Mouse (Mus musculus) intestine, postnatal 0 days (tissue): ENCODE data around the gene Zbtb22. TPM values are rescaled to one million over a fixed set of nuclear protein-coding genes. Genes with fewer than 3 reads are reported as not detected.

Source experiments
- ATAC-seq: fragments of 200-750 bp; cut with Nextera tagmentation; 2 replicates; pipeline ENCODE4 v1.8.0; 2017; ENCODE audit warnings: mild to moderate bottlenecking, moderate TSS enrichment, moderate library complexity
- H3K27ac ChIP-seq: fragments of 300-500 bp; sonication (generic); 2 replicates; pipeline ENCODE4 v1.5.1; 2014; ENCODE audit warnings: mild to moderate bottlenecking, low read depth, low read length, moderate library complexity
- H3K27me3 ChIP-seq: fragments of 300-500 bp; sonication (generic); replicated peaks from 2 replicates; pipeline ENCODE4 v1.6.1; 2014; ENCODE audit warnings: low read length, mixed read lengths; ENCODE audit not compliant: control insufficient read depth, insufficient read depth
- H3K36me3 ChIP-seq: fragments of 300-500 bp; sonication (generic); 2 replicates; pipeline ENCODE4 v1.6.1; 2014; ENCODE audit warnings: mild to moderate bottlenecking, moderate library complexity; ENCODE audit not compliant: control insufficient read depth, insufficient read depth
- H3K4me1 ChIP-seq: fragments of 300-500 bp; sonication (generic); replicated peaks from 2 replicates; pipeline ENCODE4 v1.6.1; 2014; ENCODE audit warnings: antibody characterized with exemption, low read length, mixed read lengths; ENCODE audit not compliant: control insufficient read depth, insufficient read depth
- H3K4me2 ChIP-seq: fragments of 300-500 bp; sonication (generic); replicated peaks from 2 replicates; pipeline ENCODE4 v1.6.1; 2014; ENCODE audit warnings: low read depth, mild to moderate bottlenecking, moderate library complexity
- H3K4me3 ChIP-seq: fragments of 300-500 bp; sonication (generic); 2 replicates; pipeline ENCODE4 v1.5.1; 2014; ENCODE audit warnings: low read depth, low read length
- H3K9ac ChIP-seq: fragments of 300-500 bp; sonication (generic); 2 replicates; pipeline ENCODE4 v1.6.1; 2014; ENCODE audit warnings: mild to moderate bottlenecking, low read depth, low read length
- H3K9me3 ChIP-seq: fragments of 300-500 bp; sonication (generic); 2 replicates; pipeline ENCODE4 v1.6.1; 2016; ENCODE audit warnings: mixed run types; ENCODE audit not compliant: control insufficient read depth
- CTCF ChIP-seq: sonication (generic); IDR thresholded peaks from 2 replicates; pipeline ENCODE4 v1.5.1; 2016; ENCODE audit warnings: low read depth, mild to moderate bottlenecking, control low read depth, antibody characterized with exemption, moderate library complexity
- WGBS: fragments of 180-500 bp; shearing (Covaris S2); extraction: QIAGEN DNeasy Blood & Tissue Kit; methylation state at CpG from one replicate; pipeline ENCODE4 v1.1.7; 2014; 5-methylcytosine and 5-hydroxymethylcytosine counted together
- polyA plus RNA-seq: library from polyadenylated mRNA; unstranded; fragments of >200 nt; fragmentation: Nextera tagmentation; extraction: Ambion mirVana; gene quantifications from 2 replicates; pipeline ENCODE4 v1.2.1, GENCODE M21; 2015

Gene Zbtb22
- polyA plus RNA-seq, 1 experiment from 2014 or later: 11.1 TPM

GRCm38 (mm10) chr17:33952879-33953278 lies 37.2 kb downstream of the Zbtb22 start:
- TF ChIP-seq CTCF: no peak
- no peak for ATAC-seq
- Histone ChIP-seq H3K4me1 (peaks cover 10% of the 10 kb centered on the region; the same call in 1 of the 2 replicates), H3K27ac (no peak overlapping the region; the same call in 1 of the 2 replicates), H3K4me3 (no peak overlapping the region), H3K27me3 (no peaks in the 10 kb centered on the region), H3K9me3 (no peaks in the 10 kb centered on the region), H3K4me2 (0 out of 2 replicates have a peak overlapping the region, but pooled peaks have one; percentile 79), H3K9ac (no peak overlapping the region), H3K36me3 (peaks cover 14% of the 10 kb centered on the region)
- 75% methylated on average over 4 of the region's 4 CpGs for WGBS

DNA sequence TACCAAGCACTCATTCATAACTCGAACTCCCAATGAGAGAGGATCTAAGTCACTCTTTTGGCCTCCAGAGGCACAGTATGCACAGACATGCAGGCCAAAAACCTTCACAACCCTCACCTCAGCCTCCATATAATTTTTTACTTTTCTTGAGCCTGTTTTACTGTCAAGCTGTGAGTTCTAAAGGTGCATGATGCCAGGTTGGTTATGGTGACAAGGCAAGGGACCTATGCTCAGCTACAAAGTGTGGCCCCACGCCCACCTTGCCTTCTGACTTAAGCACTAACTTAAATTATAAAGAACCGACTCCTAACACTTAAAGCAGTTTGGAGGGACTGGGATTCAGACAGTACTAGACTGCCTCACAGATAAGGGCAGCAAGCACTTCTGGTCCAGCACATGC lies 37.6 kb downstream of the Zbtb22 start:
- ATAC-seq: no peak
- H3K9me3 ChIP-seq: no peaks in the 10 kb centered on the region
- H3K27ac ChIP-seq: no peak overlapping the region
- H3K4me3 ChIP-seq: no peak overlapping the region
- peaks cover 10% of the 10 kb centered on the region; the same call in 1 of the 2 replicates for H3K4me1 ChIP-seq
- 65% methylated on average over 3 of the region's 3 CpGs for WGBS
- peak overlapping the region; percentile 79 for H3K4me2 ChIP-seq
- no peak for TF ChIP-seq CTCF
- H3K36me3 ChIP-seq: peaks cover 13% of the 10 kb centered on the region
- no peak overlapping the region for H3K9ac ChIP-seq
- no peaks in the 10 kb centered on the region for H3K27me3 ChIP-seq

DNA sequence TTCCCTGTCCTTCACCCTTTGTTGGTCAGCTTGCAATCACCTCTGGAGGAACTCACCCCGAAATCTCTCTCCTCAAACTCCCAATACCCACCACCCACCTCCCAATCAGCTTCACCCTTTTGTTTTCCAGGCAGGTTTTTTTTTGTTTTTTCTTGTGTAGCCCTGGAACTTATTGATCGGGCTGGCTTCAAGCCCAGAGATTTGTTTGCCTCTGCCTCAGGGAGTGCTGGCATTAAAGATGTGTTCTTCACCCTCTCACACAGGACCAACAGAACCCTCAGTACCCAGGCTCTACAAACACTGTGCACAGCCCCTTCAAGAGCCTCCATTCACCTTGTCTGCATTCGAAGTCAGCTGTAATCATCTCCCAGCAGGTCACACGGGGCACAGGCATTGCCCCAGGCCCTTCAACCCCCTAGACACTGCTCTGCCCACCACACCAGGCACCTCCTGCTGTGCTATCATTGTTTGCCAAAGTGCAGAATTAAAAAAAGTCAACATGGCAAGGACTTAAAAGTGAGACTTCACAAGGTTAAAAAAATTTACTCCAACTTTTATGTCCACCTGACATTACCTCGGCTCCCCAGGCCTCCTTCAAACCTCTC lies 38.4 kb downstream of the Zbtb22 start:
- WGBS: 26% methylated on average over 5 of the region's 5 CpGs
- H3K27me3 ChIP-seq: no peaks in the 10 kb centered on the region
- ATAC-seq: no peak
- TF ChIP-seq CTCF: no peak
- H3K9ac ChIP-seq: peak overlapping the region; percentile 70
- H3K27ac ChIP-seq: no peak overlapping the region
- H3K4me1 ChIP-seq: peaks cover 10% of the 10 kb centered on the region; the same call in 1 of the 2 replicates
- peak overlapping the region; percentile 70 for H3K4me3 ChIP-seq
- H3K4me2 ChIP-seq: peak overlapping the region; percentile 79
- peaks cover 16% of the 10 kb centered on the region for H3K36me3 ChIP-seq
- no peaks in the 10 kb centered on the region for H3K9me3 ChIP-seq

- peak overlapping the region; percentile 70 for H3K4me3 ChIP-seq
- TF ChIP-seq CTCF: no peak
- peak overlapping the region; percentile 79 for H3K4me2 ChIP-seq
- ATAC-seq: peak; percentile 6
- peak overlapping the region; percentile 70 for H3K9ac ChIP-seq
- H3K4me1 ChIP-seq: peaks cover 10% of the 10 kb centered on the region; the same call in 1 of the 2 replicates
- peak overlapping the region; percentile 92 for H3K27ac ChIP-seq
- WGBS: under 1% methylated on average over 33 of the region's 33 CpGs
- H3K36me3 ChIP-seq: peaks cover 23% of the 10 kb centered on the region
- H3K9me3 ChIP-seq: no peaks in the 10 kb centered on the region
- H3K27me3 ChIP-seq: no peaks in the 10 kb centered on the region
Observed at GRCm38 (mm10) chr17:33954646-33955554, 39.2 kb downstream of the Zbtb22 start.

DNA sequence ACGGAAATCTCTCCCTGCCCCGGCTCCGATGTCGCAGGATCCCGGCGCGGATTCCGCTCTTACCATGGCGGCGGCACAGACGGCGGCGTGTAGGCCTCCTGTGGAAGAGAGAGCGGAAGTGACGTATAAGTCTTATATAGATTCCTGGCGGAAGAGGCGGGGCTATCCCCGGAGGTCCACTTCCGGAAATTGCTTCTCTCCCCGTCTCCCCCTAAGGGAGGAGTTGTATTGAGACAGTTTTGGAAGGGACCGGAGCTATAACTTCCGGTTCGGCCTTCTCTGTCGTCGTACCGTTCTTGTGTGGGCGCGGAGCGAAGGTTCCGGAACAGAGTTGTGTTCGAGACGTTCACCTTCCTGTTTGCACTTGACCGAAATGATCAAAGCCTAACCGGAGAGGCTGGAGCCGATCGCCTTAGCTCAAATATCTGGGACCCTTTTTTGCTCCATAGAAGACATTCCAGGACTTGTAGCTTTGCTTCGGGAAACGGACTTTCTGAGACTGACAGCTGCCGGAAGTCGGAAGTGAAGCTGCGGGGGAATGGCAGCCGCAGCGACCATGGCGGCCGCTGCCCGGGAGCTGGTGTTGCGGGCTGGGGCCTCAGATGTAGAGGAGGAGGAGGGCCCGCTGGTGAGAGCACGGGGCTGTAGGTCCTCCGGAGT lies 40.0 kb downstream of the Zbtb22 start, which contains the start of the genes Vps52 and Rps18:
TSS of gene Vps52 (plus strand) at position 258 of the 660 bp plus-strand sequence.
TSS of gene Rps18 (minus strand) at position 447 of the 660 bp plus-strand sequence.
- whole genome bisulfite sequencing: under 1% methylated on average over 50 of the region's 50 CpGs
- peak; percentile 80 for ATAC-seq
- peaks cover 10% of the 10 kb centered on the region; the same call in 1 of the 2 replicates for H3K4me1 ChIP-seq
- peak; percentile 53 for TF ChIP-seq CTCF
- peak within 1 kb of the TSS; percentile 92 for H3K27ac ChIP-seq
- peaks cover 31% of the 10 kb centered on the region for H3K36me3 ChIP-seq
- H3K4me3 ChIP-seq: peak within 1 kb of the TSS; percentile 70
- H3K4me2 ChIP-seq: peak within 1 kb of the TSS; percentile 79
- peak within 1 kb of the TSS; percentile 77 for H3K9ac ChIP-seq
- no peaks in the 10 kb centered on the region for H3K27me3 ChIP-seq
- no peaks in the 10 kb centered on the region for H3K9me3 ChIP-seq

- peak overlapping the region; percentile 70 for H3K4me3 ChIP-seq
- ATAC-seq: no peak
- peak overlapping the region; percentile 77 for H3K9ac ChIP-seq
- peaks cover 10% of the 10 kb centered on the region; the same call in 1 of the 2 replicates for H3K4me1 ChIP-seq
- H3K36me3 ChIP-seq: peaks cover 38% of the 10 kb centered on the region
- TF ChIP-seq CTCF: no peak
- H3K27me3 ChIP-seq: no peaks in the 10 kb centered on the region
- H3K4me2 ChIP-seq: peak overlapping the region; percentile 77
- WGBS: 6% methylated on average over 10 of the region's 10 CpGs
- no peaks in the 10 kb centered on the region for H3K9me3 ChIP-seq
- peak overlapping the region; percentile 92; the same call in 1 of the 2 replicates for H3K27ac ChIP-seq
Observed at GRCm38 (mm10) chr17:33956336-33956735, 40.6 kb downstream of the Zbtb22 start.
